Mouse (Mus musculus) MEL (cell line): ENCODE data around the gene Sparcl1.

Experiments
- BHLHE40 ChIP-seq: IDR thresholded peaks from 2 replicates; pipeline ENCODE4 v1.6.1; 2012; ENCODE audit warnings: low read depth, mild to moderate bottlenecking, inconsistent platforms, low read length, improper control_type of control experiment, borderline replicate concordance
- CHD2 ChIP-seq: IDR thresholded peaks from 2 replicates; pipeline ENCODE4 v1.6.1; 2011; ENCODE audit warnings: low read length, improper control_type of control experiment
- CTCF ChIP-seq, 3 experiments: IDR thresholded peaks in 2 of 3; conservative IDR thresholded peaks in 1 of 3; 2 replicates each; pipeline ENCODE4 v1.5.1; 2011 to 2012; ENCODE audit warnings: low read length in 3 of 3, low read depth in 2 of 3, mild to moderate bottlenecking in 2 of 3, improper control_type of control experiment in 1 of 3, inconsistent platforms in 1 of 3, mixed read lengths in 1 of 3, moderate library complexity in 1 of 3; ENCODE audit not compliant: control insufficient read depth in 1 of 3, insufficient read depth in 1 of 3, poor library complexity in 1 of 3, severe bottlenecking in 1 of 3
- E2F4 ChIP-seq: IDR thresholded peaks from 2 replicates; pipeline ENCODE4 v1.6.1; 2011; ENCODE audit warnings: low read depth, low read length, improper control_type of control experiment, borderline replicate concordance
- EP300 ChIP-seq, 2 experiments: IDR thresholded peaks; 2 replicates each; pipeline ENCODE4 v1.6.1; 2011; ENCODE audit warnings: improper control_type of control experiment in 2 of 2, low read length in 2 of 2, low read depth in 1 of 2, mild to moderate bottlenecking in 1 of 2
- ETS1 ChIP-seq: IDR thresholded peaks from 2 replicates; pipeline ENCODE4 v1.6.1; 2012; ENCODE audit warnings: low read depth, mild to moderate bottlenecking, inconsistent platforms, low read length, improper control_type of control experiment, moderate library complexity
- KAT2A ChIP-seq: conservative IDR thresholded peaks from 2 replicates; pipeline ENCODE4 v1.6.1; 2012; ENCODE audit warnings: low read depth, low read length, improper control_type of control experiment, inconsistent platforms
- MAFK ChIP-seq: IDR thresholded peaks from 2 replicates; pipeline ENCODE4 v1.6.1; 2011; ENCODE audit warnings: low read depth, mild to moderate bottlenecking, low read length, improper control_type of control experiment, borderline replicate concordance
- MAX ChIP-seq: IDR thresholded peaks from 2 replicates; pipeline ENCODE4 v1.6.1; 2011; ENCODE audit warnings: low read length, improper control_type of control experiment
- POLR2A ChIP-seq, 2 experiments: IDR thresholded peaks; 2 replicates each; pipeline ENCODE4 v1.6.1; 2011 to 2012; ENCODE audit warnings: low read length in 2 of 2, mild to moderate bottlenecking in 2 of 2, control low read depth in 1 of 2, improper control_type of control experiment in 1 of 2, low read depth in 1 of 2, moderate library complexity in 1 of 2; ENCODE audit not compliant: control insufficient read depth in 1 of 2, insufficient read depth in 1 of 2, poor library complexity in 1 of 2
- POLR2AphosphoS2 ChIP-seq: IDR thresholded peaks from 2 replicates; pipeline ENCODE4 v1.6.1; 2011; ENCODE audit warnings: low read length, improper control_type of control experiment
- TCF12 ChIP-seq: IDR thresholded peaks from 2 replicates; pipeline ENCODE4 v1.6.1; 2014; ENCODE audit warnings: low read depth, mild to moderate bottlenecking, inconsistent platforms, low read length, improper control_type of control experiment, moderate library complexity
- USF1 ChIP-seq: IDR thresholded peaks from 2 replicates; pipeline ENCODE4 v1.6.1; 2014; ENCODE audit warnings: low read depth, mild to moderate bottlenecking, inconsistent platforms, low read length, improper control_type of control experiment, moderate library complexity

DNA sequence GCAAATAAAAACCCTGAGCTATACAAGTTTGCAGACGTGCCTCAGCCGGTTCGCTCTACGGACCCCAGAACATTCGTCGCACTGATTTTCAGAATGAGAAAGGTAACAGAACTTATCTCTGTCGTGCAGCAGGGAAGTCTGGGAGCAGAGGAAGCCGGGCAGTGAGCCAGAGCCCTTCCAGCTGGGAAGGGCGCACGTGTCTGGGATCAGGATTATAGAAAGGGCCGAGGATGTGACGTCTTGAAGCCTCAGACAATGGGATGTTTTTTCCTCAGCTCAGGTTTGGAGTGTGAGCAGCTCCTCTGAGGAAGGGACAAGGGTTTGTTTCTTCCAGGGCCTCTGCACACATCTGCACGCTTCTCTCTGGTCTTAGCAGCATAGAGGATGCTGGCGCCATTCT lies 1.6 kb upstream of the Sparcl1 start:
- TF ChIP-seq CTCF (IDR thresholded peaks at IDR 0.05 in 2 of 3, conservative IDR thresholded peaks at IDR 0.05 in 1 of 3; ENCODE audit: control insufficient read depth in 1 of 3, insufficient read depth in 1 of 3, low read depth in 2 of 3, low read length in 3 of 3, poor library complexity in 1 of 3, severe bottlenecking in 1 of 3) (no peak), BHLHE40 (no peak), TCF12 (no peak), MAFK (no peak), E2F4 (no peak), EP300 (IDR thresholded peaks at IDR 0.05; ENCODE audit: low read depth in 1 of 2, low read length in 2 of 2) (no peak), POLR2AphosphoS2 (no peak), POLR2A (IDR thresholded peaks at IDR 0.05; ENCODE audit: control insufficient read depth in 1 of 2, insufficient read depth in 1 of 2, low read depth in 1 of 2, low read length in 2 of 2, poor library complexity in 1 of 2) (no peak), ETS1 (no peak), MAX (no peak), USF1 (no peak), CHD2 (no peak), KAT2A (no peak)
